Comparison of ENCODE assay signal across 8 mouse cellular contexts in the genomic region with DNA sequence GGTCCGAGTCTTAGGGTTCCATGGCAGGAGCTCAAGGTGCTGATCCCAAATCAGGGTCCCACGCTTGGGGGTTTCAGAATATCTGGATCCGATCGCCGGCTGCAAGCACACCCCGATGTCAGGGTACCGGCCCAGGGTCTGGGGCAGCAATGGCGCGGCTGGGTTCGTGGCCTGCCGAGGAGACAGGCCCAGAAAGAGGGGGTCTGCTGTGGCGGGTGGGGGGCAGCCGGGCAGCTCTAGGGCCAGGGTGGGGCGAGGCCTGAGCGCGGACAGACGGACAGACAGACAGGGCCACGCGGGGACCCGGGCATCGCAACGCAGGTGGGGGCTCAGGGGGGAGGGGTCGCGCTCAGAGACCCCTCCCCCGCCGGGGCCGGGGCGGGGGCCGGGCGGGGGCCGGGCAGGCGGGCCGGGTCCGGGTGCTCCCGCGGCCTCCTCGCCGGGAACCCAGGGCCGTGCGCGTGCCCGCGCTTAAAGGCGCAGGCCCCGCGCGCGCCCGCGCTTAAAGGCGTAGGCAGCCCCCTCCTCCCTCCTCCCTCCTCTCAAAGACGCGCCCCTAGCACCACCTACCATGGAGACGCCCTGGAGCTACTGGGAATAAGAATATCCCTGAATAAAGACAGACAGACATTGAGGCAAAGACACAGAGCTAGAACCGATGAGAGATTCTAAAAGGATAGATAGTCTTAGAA. TPM values are rescaled to one million over a fixed set of nuclear protein-coding genes. Genes with fewer than 3 reads are reported as not detected.
DNase-seq lines count a peak whose midpoint lies in the region; ATAC-seq and TF ChIP-seq lines count a peak whose summit lies in the region.

A gene (minus strand): TSS at position 121 of the 692 bp plus-strand sequence.

- no peak for DNase-seq in adrenal gland, adult 8-10 months
- peak; percentile 93 for DNase-seq in embryonic facial prominence, embryonic 11.5 days (ENCODE audit: low spot score)
- no peak for DNase-seq in heart, postnatal 0 days (ENCODE audit: low spot score)
- peak in 1 of 2 experiments; percentile 52 for DNase-seq in layer of hippocampus, postnatal 25 days (ENCODE audit: extremely low spot score in 1 of 2, low spot score in 1 of 2)
- peak; percentile 40 for DNase-seq in lung, postnatal 10 days
- DNase-seq in ovary, postnatal 10 days (ENCODE audit: low spot score) = no peak

- peak; percentile 64; the same call in 1 of the 2 replicates for ATAC-seq in embryonic facial prominence, embryonic 11.5 days (replicated peaks; ENCODE audit: insufficient number of reproducible peaks, low FRiP score, low TSS enrichment, low read depth)
- ATAC-seq in heart, postnatal 0 days (ENCODE audit: insufficient read depth, low read depth) = peak; percentile 33; the same call in 1 of the 2 replicates

- H3K4me2 ChIP-seq in embryonic facial prominence, embryonic 11.5 days (ENCODE audit: low read depth, low read length) = peak within 1 kb of the TSS; percentile 90
- peak within 1 kb of the TSS; percentile 93 for H3K4me2 ChIP-seq in heart, postnatal 0 days (ENCODE audit: low read depth, low read length)

- H3K36me3 ChIP-seq in E14TG2a.4 (ENCODE audit: insufficient read depth, low read length) = no peaks in the 10 kb centered on the region
- no peaks in the 10 kb centered on the region for H3K36me3 ChIP-seq in embryonic facial prominence, embryonic 11.5 days (replicated peaks; ENCODE audit: control insufficient read depth, insufficient read depth, low read depth, low read length)
- H3K36me3 ChIP-seq in heart, postnatal 0 days (replicated peaks; ENCODE audit: control insufficient read depth, insufficient read depth, low read length) = no peaks in the 10 kb centered on the region
- no peaks in the 10 kb centered on the region for H3K36me3 ChIP-seq in small intestine, adult 2 months (ENCODE audit: control insufficient read depth, insufficient read depth, low read length)

- no peak within 1 kb of the TSS for H3K27ac ChIP-seq in embryonic facial prominence, embryonic 11.5 days (replicated peaks; ENCODE audit: low read depth, low read length)
- no peak within 1 kb of the TSS for H3K27ac ChIP-seq in heart, postnatal 0 days (ENCODE audit: low read depth)
- H3K27ac ChIP-seq in small intestine, adult 2 months (ENCODE audit: insufficient read depth, low read depth, low read length) = no peak within 1 kb of the TSS

- H3K4me3 ChIP-seq in E14TG2a.4 (replicated peaks; ENCODE audit: low read length) = peak within 1 kb of the TSS; percentile 80
- peak within 1 kb of the TSS; percentile 75 for H3K4me3 ChIP-seq in embryonic facial prominence, embryonic 11.5 days (ENCODE audit: low read depth, low read length)
- H3K4me3 ChIP-seq in heart, postnatal 0 days (ENCODE audit: low read depth, low read length) = peak within 1 kb of the TSS; percentile 72
- H3K4me3 ChIP-seq in small intestine, adult 2 months (ENCODE audit: low read depth, low read length) = peak within 1 kb of the TSS; percentile 76

- no peak for TF ChIP-seq CTCF in E14TG2a.4 (conservative IDR thresholded peaks at IDR 0.05; ENCODE audit: low read length)
- no peak for TF ChIP-seq CTCF in heart, postnatal 0 days (IDR thresholded peaks at IDR 0.05; ENCODE audit: low read depth)
- TF ChIP-seq CTCF in small intestine, adult 2 months (IDR thresholded peaks at IDR 0.05; ENCODE audit: extremely low read depth, insufficient read length, insufficient replicate concordance, low read depth, low read length) = no peak

- peaks cover 56% of the 10 kb centered on the region for H3K4me1 ChIP-seq in E14TG2a.4 (replicated peaks; ENCODE audit: low read depth, low read length)
- no peaks in the 10 kb centered on the region; the same call in 1 of the 2 replicates for H3K4me1 ChIP-seq in embryonic facial prominence, embryonic 11.5 days (ENCODE audit: control insufficient read depth, insufficient read depth, low read length)
- no peaks in the 10 kb centered on the region for H3K4me1 ChIP-seq in heart, postnatal 0 days (ENCODE audit: control insufficient read depth, insufficient read depth)
- peaks cover 20% of the 10 kb centered on the region for H3K4me1 ChIP-seq in small intestine, adult 2 months (ENCODE audit: control insufficient read depth, insufficient read depth, insufficient read length, low read length)

- no peak for TF ChIP-seq POLR2A in small intestine, adult 2 months (IDR thresholded peaks at IDR 0.05; ENCODE audit: low read depth, low read length)

- TF ChIP-seq EP300 in heart, postnatal 0 days (IDR thresholded peaks at IDR 0.05; ENCODE audit: low read depth) = no peak

- peaks cover 76% of the 10 kb centered on the region for H3K27me3 ChIP-seq in E14TG2a.4 (ENCODE audit: insufficient read depth, low read length)
- peaks cover 4% of the 10 kb centered on the region; the same call in 1 of the 2 replicates for H3K27me3 ChIP-seq in embryonic facial prominence, embryonic 11.5 days (ENCODE audit: control insufficient read depth, insufficient read depth, low read length)
- H3K27me3 ChIP-seq in heart, postnatal 0 days (ENCODE audit: control insufficient read depth, insufficient read depth, low read length) = peaks cover 17% of the 10 kb centered on the region; the same call in 1 of the 2 replicates
- no peaks in the 10 kb centered on the region for H3K27me3 ChIP-seq in small intestine, adult 2 months (ENCODE audit: control insufficient read depth, insufficient read depth, low read length)

- 1% methylated on average over 50 of the region's 55 CpGs for WGBS in embryonic facial prominence, embryonic 11.5 days
- under 1% methylated on average over 50 of the region's 55 CpGs for WGBS in heart, postnatal 0 days
- WGBS in small intestine, adult 2 months = 2% methylated on average over 51 of the region's 55 CpGs

- H3K9ac ChIP-seq in embryonic facial prominence, embryonic 11.5 days (replicated peaks; ENCODE audit: low read length) = peak within 1 kb of the TSS; percentile 84
- peak within 1 kb of the TSS; percentile 62 for H3K9ac ChIP-seq in heart, postnatal 0 days (replicated peaks; ENCODE audit: low read depth, low read length)

- H3K9me3 ChIP-seq in E14TG2a.4 (ENCODE audit: low read length) = no peaks in the 10 kb centered on the region
- H3K9me3 ChIP-seq in embryonic facial prominence, embryonic 11.5 days (replicated peaks; ENCODE audit: control insufficient read depth, low read length) = no peaks in the 10 kb centered on the region
- H3K9me3 ChIP-seq in heart, postnatal 0 days (replicated peaks; ENCODE audit: control insufficient read depth, low read length) = no peaks in the 10 kb centered on the region

RNA-seq across cellular contexts. Expression of the gene that starts here (rescaled TPM):
- total RNA-seq in adrenal gland, adult 8-10 months (2022) = 10 to 100 TPM; 11.5 to 15.8 (median 12.7) TPM
- polyA plus RNA-seq in embryonic facial prominence, embryonic 11.5 days (2014; fragmentation: Nextera tagmentation; extraction: Ambion mirVana) = 4.5 and 5.1 TPM in 2 replicates
- total RNA-seq in heart, postnatal 0 days (2014; rRNA removed; ENCODE audit: low replicate concordance) = 3.6 and 5.4 TPM in 2 replicates
- 0.40 and 0.69 TPM in 2 replicates for polyA plus RNA-seq in heart, postnatal 0 days (2015; fragmentation: Nextera tagmentation; extraction: Ambion mirVana)
- total RNA-seq in layer of hippocampus, postnatal 25 days (2021) = 10 to 100 TPM; 33.6 to 34.7 TPM
- 12.7 and 28.1 TPM in 2 replicates for polyA plus RNA-seq in small intestine, adult 2 months (2012; rRNA removed)

Comparison
In these comparisons a context has a peak if more than half of its experiments do, and no peak if none do; other contexts are left out.
1. DNase-seq: peak in embryonic facial prominence, embryonic 11.5 days (single experiment) and lung, postnatal 10 days (single experiment); none in adrenal gland, adult 8-10 months (single experiment), heart, postnatal 0 days (single experiment) and ovary, postnatal 10 days (single experiment).
2. Peak in every context shown above with its lines, with median percentiles within 50 percentile points of each other: H3K4me3 ChIP-seq.